Mouse (Mus musculus) c-Kit-negative CD71-positive TER-119-positive erythroid progenitor cells, embryonic 14.5 days (primary cell): Measurements from ENCODE around the gene Nup210l.

Source experiments
- DNase-seq: peaks from one replicate; pipeline ENCODE4 v3.0.0-alpha.2; 2013; ENCODE audit warnings: low read depth, low spot score

The Nup210l gene

DNA sequence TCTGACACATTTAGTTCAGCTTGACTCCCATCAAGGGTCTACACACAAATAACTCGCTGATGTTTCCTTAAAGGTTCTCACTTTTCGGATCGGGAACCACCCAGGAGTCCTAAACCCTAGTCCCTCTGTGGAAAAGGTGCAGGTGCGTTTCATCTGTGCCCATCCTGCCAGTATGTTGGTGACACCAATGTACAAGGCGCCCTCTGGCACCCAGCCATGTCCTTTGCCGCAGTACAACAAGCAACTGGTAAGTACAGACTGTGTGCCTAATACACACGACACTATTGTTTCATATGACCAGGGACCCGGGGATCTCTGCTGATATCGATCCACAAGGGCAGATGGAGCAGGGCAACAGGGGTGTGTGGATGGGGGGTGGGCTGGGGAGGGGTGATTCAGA, 55.8 kb downstream of the Nup210l start:
- no peak for DNase-seq

DNA sequence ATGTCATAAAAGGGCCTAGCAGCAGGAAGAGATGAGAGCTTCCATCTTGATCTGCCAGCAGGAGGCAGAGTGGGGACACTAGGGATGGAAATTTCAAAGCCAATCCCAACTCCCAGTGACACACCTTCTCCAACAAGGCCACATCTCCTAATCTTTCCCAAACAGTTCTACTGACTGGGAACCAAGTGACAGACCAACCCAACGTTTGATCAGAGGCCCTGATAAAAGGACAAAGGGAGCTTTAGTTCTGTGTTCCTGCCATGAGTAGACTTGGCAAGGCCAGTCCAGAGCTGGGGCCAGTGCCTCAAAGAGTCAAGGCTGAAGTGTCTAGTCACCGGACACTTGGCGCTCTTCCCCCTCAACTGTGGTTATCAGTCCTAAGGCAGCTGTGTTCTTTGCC, 57.6 kb downstream of the Nup210l start:
- DNase-seq, result no peak

DNA sequence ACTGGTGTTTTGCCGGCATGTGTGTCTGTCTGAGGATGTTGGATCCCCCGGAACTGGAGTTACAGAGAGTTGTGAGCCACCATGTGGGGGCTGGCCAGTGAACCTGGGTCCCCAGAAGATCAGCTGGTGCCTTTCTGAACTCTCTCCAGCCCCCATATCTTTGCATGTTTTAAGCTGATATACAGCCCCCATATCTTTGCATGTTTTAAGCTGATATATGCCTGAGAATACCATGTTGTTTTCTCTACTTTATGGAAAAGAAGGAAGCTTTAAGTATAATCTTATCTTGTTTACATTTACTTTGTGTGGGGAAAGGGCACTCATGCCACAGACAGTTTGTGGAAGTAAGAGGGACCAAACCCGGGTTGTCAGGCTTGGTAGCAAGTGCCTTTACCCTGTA, 75.6 kb downstream of the Nup210l start:
- DNase-seq, result no peak

DNA sequence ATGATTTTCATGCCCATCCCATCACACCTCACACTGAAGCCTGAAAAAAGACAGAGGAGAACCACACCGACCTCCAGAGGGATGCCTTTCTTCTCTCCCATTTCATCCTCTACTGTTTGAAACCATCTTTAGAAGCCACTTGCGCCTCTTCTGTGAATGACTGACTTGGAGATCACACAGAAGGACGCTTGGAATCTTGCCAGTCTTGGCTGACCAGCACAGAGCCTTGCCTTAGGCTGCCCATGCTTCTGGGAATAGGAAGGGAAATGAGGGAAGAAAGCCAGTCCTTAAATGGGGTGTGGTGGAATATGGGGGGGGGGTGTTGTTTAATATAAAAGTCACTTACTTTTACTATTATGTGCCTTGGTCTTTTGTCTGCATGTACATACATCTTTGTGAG, 79.6 kb downstream of the Nup210l start:
- no peak for DNase-seq

DNA sequence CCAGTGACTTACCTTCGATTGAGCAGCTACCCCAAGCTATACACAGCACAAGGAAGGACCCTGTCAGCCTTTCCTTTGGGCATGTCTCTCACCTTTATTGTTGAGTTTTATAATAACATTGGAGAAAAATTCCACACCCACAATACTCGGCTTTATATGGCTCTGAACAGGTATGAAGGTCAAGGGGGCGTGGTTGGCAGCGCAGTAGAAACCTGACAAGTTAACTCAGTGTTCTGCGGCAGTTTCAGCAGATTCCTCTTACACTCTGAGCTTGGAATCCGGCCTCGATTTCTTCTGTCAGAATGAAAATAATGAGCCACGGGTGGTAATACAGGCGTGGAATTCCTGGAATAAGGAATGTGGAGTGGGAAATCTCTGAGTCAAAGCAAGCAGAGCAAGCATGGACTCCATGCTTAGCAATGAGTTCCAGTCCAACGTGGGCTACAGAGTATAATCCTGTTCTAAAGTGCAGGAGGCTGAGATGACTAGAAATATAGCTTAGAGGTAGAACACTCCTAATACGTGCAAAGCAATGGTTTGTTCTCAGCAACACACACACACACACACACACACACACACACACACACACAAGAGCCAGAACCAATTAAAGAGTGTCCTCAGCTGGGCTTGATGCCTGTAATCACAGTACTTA, 87.1 kb downstream of the Nup210l start:
- no peak for DNase-seq

DNA sequence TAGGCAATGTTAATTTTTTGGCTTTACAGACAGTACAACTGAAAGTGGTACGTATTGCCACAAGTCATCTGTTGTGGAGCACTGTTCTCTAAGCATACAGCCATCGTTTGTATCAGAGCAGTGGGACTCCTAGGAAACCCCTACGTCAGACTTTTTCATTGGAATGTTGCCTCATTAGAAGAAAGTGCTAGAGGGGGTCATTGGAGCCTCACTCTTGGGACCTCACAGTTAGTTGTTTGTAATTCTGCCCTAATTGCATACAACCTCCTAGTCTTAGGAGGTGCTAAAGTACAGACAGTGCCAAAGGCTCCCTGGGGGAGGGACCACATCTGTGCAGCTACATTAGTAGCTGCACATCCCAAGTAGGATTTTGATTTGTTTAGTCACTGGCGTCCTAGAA, 90.8 kb downstream of the Nup210l start:
- DNase-seq, result no peak

DNA sequence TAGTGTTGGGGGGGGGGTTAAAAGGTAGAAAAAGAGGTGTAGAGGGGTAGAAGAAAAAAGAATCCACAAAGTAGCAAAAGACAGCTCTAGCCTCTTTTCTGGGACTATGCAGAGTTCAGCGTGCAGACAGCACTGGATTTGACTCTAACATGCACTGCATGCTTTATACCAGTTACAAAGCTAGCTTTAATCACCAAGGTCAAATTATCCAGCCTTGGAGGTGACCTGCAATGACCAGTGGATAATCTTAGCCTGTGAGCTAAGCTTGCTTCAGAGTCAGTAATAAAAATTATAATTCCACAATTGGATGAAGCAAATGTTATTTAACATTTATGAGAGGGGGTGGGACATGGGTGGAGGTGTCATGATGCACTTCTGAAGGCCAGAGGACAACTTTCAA, 91.7 kb downstream of the Nup210l start:
- no peak for DNase-seq

DNA sequence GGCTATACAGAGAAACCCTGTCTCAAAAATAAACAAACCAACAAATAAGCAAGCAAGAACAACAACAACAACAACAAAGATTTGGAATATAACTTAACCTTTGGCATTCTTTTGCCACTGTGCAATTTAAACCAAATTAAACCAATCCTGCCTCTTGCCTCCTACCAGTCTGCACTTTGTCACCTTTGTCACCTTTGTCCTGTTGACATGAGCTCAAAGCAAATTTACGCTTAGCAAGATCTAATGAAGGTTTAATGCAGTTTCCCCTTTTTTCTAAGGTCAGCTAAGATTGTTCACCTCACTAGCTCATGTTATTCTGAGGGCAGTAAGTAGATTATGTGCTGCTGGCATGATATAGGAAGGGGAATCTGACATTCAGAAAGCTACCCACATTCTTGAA, 93.6 kb downstream of the Nup210l start:
- DNase-seq, result no peak

DNA sequence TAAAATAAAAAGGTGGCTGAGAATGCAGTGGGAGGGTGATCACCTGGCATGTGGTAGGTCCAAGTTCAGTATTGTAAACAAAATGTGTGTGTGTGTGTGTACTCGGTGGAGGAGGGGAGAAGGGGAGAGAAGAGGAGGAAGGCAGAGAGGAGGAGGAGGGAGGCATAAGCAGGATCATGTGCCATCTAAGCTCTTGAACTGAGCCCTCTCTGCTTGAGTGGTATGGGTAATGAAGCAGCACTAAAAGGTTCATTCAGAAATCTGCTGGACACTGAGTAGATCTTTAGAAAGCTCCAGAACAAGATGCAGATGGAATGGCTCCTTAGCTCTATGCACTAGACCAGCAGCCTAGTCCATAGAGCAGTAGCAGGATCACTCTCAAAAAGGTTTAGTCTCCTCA, 99.0 kb downstream of the Nup210l start:
- no peak for DNase-seq

DNA sequence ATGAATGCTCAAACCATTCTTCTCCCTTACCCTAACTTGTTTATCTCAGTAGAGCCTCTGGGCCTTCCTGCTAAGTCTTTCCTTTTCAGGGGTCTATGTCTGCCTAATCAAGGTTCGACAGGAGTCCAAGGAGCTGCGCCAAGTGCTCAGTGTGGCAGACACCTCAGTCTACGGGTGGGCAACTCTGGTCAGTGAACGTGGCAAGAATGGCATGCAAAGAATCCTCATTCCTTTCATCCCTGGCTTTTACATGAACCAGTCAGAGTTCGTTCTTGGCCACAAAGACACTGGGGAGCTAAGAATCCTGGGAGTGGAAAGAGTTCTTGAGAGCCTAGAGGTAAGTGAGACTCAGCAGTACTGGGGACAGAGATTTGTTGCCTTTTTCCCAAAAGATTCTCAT, 99.7 kb downstream of the Nup210l start:
- DNase-seq, result no peak

DNA sequence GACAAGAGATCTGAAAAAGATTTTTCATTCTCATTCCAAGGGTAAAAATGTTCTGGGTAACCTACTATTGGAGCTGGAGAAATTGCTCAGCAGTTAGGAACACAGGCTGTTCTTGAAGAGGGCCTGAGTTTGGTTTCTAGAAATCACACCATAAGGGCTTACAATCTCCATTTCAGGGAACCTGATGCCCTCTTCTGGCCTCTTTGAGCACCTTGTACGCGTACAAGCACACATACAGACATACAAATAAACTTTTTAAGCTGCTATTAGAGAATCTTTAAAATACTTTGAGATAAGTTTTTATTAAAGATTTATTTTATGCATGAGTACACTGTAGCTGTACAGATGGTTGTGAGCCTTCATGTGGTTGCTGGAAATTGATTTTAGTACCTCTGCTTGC, 100.7 kb downstream of the Nup210l start:
- no peak for DNase-seq

DNA sequence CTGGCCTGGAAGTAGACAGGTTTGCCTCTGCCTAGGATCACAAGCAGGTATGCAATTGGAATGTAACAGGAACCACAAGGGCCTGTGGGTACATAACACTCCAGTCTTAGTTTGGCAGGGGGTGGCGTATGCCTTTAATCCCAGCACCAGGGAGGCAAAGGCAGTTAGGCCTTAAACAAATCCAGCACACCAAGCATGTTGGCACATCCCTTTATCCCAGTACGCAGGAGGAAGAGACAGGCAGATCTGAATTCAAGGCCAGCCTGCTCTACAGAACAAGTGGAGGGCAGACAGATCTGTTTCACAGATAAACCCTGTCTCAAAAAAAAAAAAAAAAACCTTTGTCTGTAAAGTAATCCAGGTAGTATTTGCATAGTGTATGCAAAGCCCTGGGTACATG, 104.7 kb downstream of the Nup210l start:
- DNase-seq, result no peak

DNA sequence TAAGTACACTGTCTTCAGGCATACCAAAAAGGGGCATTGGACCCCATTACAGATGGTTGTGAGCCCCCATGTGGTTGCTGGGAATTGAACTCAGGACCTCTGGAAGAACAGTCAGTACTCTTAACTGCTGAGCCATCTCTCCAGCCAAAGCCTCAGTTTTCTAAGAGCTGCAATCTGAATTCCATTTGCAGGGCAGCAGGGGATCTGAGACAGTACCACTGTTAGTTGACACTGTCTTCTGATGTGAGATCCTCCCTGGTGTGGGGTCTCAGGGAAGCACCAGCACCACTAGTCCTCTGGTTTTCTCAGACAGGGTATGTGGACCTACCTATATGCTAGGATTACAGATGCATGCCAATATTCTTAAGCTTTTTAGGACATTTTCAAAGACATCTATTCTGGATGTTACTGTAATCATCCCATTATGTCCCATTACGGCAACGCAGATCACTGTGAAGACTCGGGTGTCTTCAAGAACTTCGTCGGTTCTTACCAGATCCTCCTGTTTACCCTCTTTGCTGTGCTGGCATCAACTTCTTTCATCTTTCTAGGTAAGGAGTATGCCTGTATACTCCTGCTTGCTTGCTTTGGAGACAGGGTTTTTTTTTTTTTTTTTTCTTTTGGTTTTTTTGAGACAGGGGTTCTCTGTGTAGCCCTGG, 106.1 kb downstream of the Nup210l start:
- no peak for DNase-seq

DNA sequence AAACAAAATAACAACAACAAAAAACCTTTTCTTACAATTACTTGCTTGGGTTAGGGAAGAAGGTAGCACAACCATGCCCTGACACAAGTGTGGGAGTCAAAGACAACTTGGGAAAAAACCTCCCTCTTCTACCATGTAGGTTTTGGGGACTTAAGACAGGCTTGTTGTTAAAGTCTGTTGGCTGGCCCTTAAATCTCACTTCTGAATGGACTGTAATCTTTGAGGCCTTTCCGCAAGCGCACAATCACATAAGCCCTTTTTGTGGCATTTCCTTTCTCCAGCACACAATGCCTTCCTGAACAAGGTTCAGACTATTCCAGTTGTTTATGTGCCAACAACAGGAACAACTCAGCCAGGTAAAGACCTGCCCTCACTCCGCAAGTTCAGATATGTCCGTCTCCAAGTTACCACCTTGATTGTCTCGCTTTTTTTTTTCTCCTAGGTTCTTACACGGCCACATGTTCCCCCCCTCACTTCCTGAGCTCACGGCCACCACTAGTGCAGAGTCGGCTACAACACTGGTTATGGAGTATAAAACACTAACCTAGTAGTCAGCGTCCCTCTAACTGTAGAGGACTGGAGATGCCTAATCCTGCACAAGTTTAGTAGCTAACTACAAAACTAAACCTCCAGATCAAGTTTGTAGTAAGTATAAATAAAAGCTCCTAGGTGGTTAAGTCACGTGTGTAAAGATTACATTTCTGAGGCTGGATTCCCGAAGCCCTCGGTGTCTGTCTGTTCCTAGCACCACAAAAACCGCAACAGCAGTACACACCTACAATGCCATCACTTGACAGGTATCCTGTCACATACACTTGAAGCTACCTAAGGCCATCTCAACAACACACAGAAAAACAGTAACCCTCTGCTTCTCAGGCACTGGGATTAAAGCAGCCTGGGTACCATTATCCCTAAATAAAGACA, 107.8 kb downstream of the Nup210l start:
- DNase-seq, result no peak

DNA sequence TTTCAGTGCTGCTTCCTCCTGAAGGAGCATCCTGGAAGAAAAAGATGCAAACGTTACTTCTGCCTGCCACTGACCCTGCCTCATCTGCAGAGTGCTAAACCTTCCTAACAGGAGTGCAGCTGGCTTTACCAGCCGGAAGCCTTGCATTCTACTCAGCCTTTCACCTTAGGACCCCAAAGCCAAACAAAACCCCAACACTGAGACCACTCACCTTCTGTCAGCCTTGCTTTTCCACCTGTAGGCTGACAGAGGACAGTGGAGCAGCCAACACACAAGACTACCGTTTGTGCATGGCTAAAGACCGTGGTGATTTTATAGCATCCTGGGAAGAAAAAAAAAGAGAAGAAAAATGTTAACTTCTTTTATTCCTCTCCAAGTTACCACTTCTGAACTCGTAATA, 108.8 kb downstream of the Nup210l start:
- DNase-seq, result no peak

DNA sequence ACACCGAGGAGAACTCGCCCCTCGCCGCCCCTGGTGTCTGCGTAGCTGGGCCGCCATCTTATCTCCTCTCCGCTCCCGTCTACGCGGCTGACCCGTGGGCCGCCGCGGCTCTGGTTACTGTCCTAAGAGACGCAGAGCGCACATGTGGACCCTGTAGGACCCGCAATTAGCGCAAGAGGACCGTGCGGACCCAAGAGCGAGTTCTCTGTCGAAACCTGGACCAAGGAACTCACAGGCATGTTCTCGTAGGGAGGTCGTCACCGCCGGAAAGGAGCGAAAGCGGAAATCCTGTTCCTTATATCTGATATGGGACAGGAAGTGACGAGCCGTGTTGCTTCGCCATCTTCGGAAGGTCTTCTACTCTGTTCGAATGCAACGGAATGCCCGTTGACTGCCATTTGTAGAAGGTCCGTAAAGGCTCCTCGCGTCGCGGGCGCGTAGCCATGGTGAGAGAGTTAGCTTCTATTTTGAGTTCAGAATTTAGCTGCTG, 109.5 kb downstream of the Nup210l start, which contains the start of the genes Rps27 and Rab13:
Rps27 (minus strand) TSS at position 275 of the 490 bp plus-strand sequence.
Rab13 (plus strand) TSS at position 319 of the 490 bp plus-strand sequence.
- DNase-seq, result peak; percentile 88

DNA sequence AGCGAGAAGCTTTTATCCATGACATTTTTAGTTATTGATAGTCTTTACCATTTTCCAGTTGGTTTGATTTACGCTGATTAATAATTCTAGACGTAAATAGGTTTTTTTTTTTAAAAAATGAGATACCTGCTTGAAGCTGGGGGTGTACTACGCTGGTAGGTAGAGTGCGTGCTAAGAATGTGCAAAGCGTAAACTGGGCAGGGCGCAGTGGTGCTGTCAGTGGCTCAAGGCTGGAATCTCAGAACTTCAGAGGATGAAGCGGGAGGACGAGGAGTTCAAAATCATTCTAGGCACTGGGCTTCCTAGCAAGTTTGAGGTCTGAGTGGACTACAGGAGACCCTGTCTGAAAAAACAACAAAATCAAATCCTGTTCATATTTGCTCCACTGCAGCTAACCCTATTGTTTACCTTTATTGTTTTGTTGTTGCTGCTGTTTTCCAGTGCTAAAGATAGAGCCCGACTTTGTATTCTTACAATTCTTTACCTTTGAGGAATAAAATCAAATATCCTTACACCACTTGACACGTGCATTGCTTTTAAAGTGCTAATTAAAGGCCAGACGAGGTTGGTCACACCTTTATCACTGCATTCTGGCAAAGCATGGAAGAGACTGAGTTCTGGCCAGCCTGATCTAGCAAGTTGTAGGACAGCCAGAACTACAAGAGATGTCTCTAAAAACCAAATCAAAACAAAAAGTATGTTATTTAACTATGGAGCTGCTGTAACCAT, 110.2 kb downstream of the Nup210l start:
- DNase-seq, result no peak

DNA sequence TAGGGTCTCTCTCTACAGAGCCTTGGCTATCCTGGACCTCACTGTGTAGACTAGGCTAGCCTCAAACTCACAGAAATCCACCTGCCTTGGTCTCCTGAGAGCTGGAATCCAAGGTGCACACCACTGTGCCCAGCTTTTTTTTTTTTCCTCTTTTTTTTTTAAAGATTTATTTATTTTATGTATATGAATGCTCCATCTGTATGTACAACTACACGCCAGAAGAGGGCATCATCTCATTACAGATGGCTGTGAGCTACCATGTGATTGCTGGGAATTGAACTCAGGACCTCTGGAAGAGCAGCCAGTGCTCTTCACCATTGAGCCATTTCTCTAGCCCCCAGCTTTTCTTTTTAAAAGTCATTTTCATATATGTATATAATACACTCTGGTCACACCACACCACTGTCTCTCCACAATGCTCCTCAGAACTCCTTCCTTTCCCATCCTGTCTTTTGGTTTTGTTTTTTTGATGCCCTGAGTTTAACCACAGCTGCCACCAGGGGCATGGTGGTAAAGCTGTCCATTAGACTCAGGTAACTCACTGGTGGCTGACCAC, 112.0 kb downstream of the Nup210l start:
- no peak for DNase-seq

DNA sequence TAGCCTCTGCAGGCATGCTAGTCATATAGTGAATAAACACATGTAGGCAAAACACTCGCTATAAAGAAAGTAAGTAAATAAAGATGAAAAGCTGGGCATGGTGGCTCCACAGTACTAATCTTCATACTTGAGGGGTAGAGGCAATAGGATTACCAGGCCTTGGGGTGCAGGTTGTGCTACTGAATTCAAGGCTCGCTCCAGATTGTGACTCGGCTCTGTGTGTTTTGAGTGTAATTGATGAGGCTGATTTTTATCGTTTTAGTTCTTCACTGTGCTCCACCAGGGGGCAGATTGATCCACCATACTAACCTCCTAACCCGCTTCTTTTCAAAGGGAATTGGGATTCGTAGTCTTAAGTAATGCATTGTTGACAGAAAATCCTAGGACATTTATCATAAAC, 116.2 kb downstream of the Nup210l start:
- peak; percentile 36 for DNase-seq

DNA sequence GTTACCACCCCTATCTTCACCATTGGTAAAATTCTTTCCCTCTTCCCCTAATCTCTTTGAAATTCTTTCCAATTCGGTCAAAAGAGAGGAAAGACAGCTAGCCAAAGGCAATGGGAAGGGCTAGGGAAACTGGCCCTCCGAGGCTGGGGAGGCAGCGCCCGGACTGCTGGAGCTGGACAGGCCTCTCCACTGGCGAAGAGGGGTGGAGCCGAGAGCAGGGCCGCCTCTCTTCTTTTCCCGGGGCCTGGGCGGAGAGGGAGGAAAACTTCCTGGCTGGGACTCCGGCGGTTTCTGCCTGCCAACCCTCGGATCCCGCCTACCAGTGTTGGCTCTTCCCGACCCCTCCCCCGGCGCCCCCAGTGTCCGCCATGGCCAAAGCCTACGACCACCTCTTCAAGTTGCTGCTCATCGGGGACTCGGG, 116.6 kb downstream of the Nup210l start:
- no peak for DNase-seq

DNA sequence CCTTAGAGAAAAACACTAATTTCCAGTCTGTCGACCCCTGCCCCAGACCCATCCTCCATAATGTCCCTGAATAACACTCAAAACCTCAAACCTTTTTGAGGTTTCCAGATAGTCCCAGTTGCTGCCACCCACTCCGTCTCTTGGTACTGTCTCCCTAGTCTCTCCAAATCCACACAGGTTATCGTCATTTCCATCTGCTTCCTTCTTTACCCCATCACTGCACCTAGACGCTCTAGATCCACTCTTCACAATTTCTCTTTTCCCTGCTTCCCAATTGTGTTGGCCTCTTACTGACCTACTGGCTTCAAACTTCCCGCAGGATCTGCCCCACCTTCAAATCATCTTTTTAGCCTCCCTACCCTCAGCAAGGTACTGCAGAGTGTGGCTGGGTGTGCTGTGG, 117.2 kb downstream of the Nup210l start:
- DNase-seq, result no peak
